Mouse (Mus musculus) midbrain, embryonic 10.5 days (tissue): Measurements from ENCODE around the gene Creg1. TPM values are rescaled to one million over a fixed set of nuclear protein-coding genes. Genes with fewer than 3 reads are reported as not detected.
A peak's percentile ranks its signal among the peaks of the same experiment; 100 is the strongest.

Experiments
- DNase-seq: peaks from one replicate; pipeline ENCODE4 v3.0.0-alpha.2; 2017; ENCODE audit warnings: low spot score
- H3K27ac ChIP-seq: fragments of 300-500 bp; sonication (generic); replicated peaks from 2 replicates; pipeline ENCODE4 v1.5.1; 2016; ENCODE audit warnings: mild to moderate bottlenecking
- H3K27me3 ChIP-seq: fragments of 300-500 bp; sonication (generic); 2 replicates; pipeline ENCODE4 v1.6.1; 2016; ENCODE audit warnings: low read depth, mild to moderate bottlenecking; ENCODE audit not compliant: poor library complexity, severe bottlenecking
- H3K36me3 ChIP-seq: fragments of 300-500 bp; sonication (generic); 2 replicates; pipeline ENCODE4 v1.6.1; 2016; ENCODE audit warnings: mild to moderate bottlenecking, moderate library complexity
- H3K4me1 ChIP-seq: fragments of 300-500 bp; sonication (generic); 2 replicates; pipeline ENCODE4 v1.6.1; 2016
- H3K4me3 ChIP-seq: fragments of 300-500 bp; sonication (generic); 2 replicates; pipeline ENCODE4 v1.5.1; 2016; ENCODE audit warnings: mild to moderate bottlenecking, moderate library complexity
- H3K9me3 ChIP-seq: fragments of 300-500 bp; sonication (generic); replicated peaks from 2 replicates; pipeline ENCODE4 v1.6.1; 2016; ENCODE audit warnings: mild to moderate bottlenecking
- WGBS: fragments of 180-500 bp; shearing (Covaris S2); methylation state at CpG from one replicate; pipeline ENCODE4 v1.1.7; 2016; 5-methylcytosine and 5-hydroxymethylcytosine counted together
- polyA plus RNA-seq: library from polyadenylated mRNA; unstranded; fragments of >200 nt; fragmentation: Nextera tagmentation; extraction: Ambion mirVana; gene quantifications from 2 replicates; pipeline ENCODE4 v1.2.1, GENCODE M21; 2016

The Creg1 gene
- polyA plus RNA-seq, 1 experiment from 2014 or later: 36.1 TPM

- no peak overlapping the region for H3K27ac ChIP-seq
- peak; percentile 50 for DNase-seq
- H3K4me3 ChIP-seq: no peak overlapping the region
- no peaks in the 10 kb centered on the region for H3K9me3 ChIP-seq
- peaks cover 17% of the 10 kb centered on the region for H3K27me3 ChIP-seq
- H3K4me1 ChIP-seq: peaks cover 40% of the 10 kb centered on the region
- no peaks in the 10 kb centered on the region for H3K36me3 ChIP-seq
- WGBS: 52% methylated on average over 19 of the region's 19 CpGs
These were observed 12.2 kb downstream of the Creg1 start for GRCm38 (mm10) chr1:165775518-165776294.

GRCm38 (mm10) chr1:165779954-165780585 is 16.5 kb downstream of the Creg1 start:
- peaks cover 41% of the 10 kb centered on the region for H3K4me1 ChIP-seq
- peak overlapping the region; percentile 81 for H3K27ac ChIP-seq
- peak overlapping the region; percentile 54 for H3K4me3 ChIP-seq
- peak; percentile 65 for DNase-seq
- H3K27me3 ChIP-seq: peaks cover 31% of the 10 kb centered on the region
- H3K9me3 ChIP-seq: no peaks in the 10 kb centered on the region
- 2% methylated on average over 13 of the region's 13 CpGs for WGBS
- H3K36me3 ChIP-seq: no peaks in the 10 kb centered on the region

GRCm38 (mm10) chr1:165780586-165781111 is 17.1 kb downstream of the Creg1 start:
- peak overlapping the region; percentile 81 for H3K27ac ChIP-seq
- H3K27me3 ChIP-seq: peaks cover 31% of the 10 kb centered on the region
- 1% methylated on average over 20 of the region's 20 CpGs for WGBS
- DNase-seq: peak; percentile 67
- peak overlapping the region; percentile 54 for H3K4me3 ChIP-seq
- no peaks in the 10 kb centered on the region for H3K36me3 ChIP-seq
- no peaks in the 10 kb centered on the region for H3K9me3 ChIP-seq
- H3K4me1 ChIP-seq: peaks cover 36% of the 10 kb centered on the region

DNA sequence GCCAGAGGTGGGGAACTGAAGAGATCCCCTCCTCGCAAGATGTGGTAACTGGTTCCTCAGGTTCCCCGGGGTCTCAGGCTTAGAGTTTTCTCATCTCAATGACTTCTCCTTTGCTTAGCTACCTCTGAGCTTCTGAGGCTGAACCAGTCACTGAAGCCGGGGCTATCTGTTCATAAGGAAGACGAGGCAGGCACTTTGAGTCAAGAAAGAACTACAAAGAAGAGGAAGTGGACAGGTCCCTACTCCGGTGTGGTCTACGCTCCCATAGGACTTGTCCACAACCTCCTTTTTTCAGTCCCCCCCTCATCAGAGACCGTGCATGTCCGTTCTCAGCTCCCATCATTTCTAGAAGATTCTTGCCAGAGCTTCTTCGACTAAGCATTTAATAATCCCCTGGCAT is 17.9 kb downstream of the Creg1 start:
- no peaks in the 10 kb centered on the region for H3K36me3 ChIP-seq
- H3K4me1 ChIP-seq: peaks cover 38% of the 10 kb centered on the region
- WGBS: 87% methylated on average over 9 of the region's 9 CpGs
- H3K4me3 ChIP-seq: peak overlapping the region; percentile 54; the same call in 1 of the 2 replicates
- H3K27me3 ChIP-seq: peaks cover 28% of the 10 kb centered on the region
- no peaks in the 10 kb centered on the region for H3K9me3 ChIP-seq
- peak overlapping the region; percentile 81 for H3K27ac ChIP-seq
- DNase-seq: no peak

GRCm38 (mm10) chr1:165781911-165782310 is 18.4 kb downstream of the Creg1 start:
- Histone ChIP-seq H3K27ac (no peak overlapping the region), H3K4me3 (no peak overlapping the region), H3K36me3 (no peaks in the 10 kb centered on the region), H3K4me1 (peaks cover 35% of the 10 kb centered on the region), H3K9me3 (no peaks in the 10 kb centered on the region), H3K27me3 (peaks cover 24% of the 10 kb centered on the region)
- 92% methylated on average over 12 of the region's 12 CpGs for WGBS
- no peak for DNase-seq

- no peaks in the 10 kb centered on the region for H3K36me3 ChIP-seq
- peaks cover 27% of the 10 kb centered on the region for H3K4me1 ChIP-seq
- 67% methylated on average over 11 of the region's 11 CpGs for WGBS
- DNase-seq: no peak
- no peak overlapping the region for H3K27ac ChIP-seq
- H3K27me3 ChIP-seq: peaks cover 10% of the 10 kb centered on the region
- H3K9me3 ChIP-seq: no peaks in the 10 kb centered on the region
- no peak overlapping the region for H3K4me3 ChIP-seq
These were observed 22.8 kb downstream of the Creg1 start for GRCm38 (mm10) chr1:165786296-165786695.

DNA sequence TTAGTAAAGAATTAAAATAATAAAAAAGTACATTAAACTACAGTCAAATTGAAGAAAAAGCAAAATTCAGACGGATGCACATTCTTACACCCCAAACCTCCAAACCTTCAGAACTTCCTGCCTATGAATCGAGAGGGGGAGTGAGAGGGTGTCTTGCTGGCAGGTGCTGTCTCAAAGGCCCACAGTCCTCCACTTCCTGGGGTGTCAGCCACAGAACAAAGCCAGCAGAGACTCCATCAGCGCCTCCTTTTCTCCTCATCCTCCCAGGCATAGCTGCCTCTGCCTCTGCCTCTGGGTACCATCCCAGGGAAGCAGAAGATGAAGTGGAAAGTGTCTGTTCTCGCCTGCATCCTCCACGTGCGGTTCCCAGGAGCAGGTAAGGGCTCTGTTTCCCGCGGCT is 25.0 kb downstream of the Creg1 start, which contains the start of gene Cd247:
TSS of gene Cd247 (plus strand) at position 171 of the 400 bp plus-strand sequence.
- 72% methylated on average over 8 of the region's 8 CpGs for WGBS
- no peak for DNase-seq
- Histone ChIP-seq H3K27ac (peak within 1 kb of the TSS; percentile 14), H3K9me3 (no peaks in the 10 kb centered on the region), H3K27me3 (no peaks in the 10 kb centered on the region; the same call in 1 of the 2 replicates), H3K4me3 (no peak within 1 kb of the TSS), H3K4me1 (peaks cover 17% of the 10 kb centered on the region), H3K36me3 (no peaks in the 10 kb centered on the region)

- H3K27ac ChIP-seq: peak overlapping the region; percentile 14
- 78% methylated on average over 17 of the region's 17 CpGs for WGBS
These were observed 25.6 kb downstream of the Creg1 start for GRCm38 (mm10) chr1:165789066-165789660.

DNA sequence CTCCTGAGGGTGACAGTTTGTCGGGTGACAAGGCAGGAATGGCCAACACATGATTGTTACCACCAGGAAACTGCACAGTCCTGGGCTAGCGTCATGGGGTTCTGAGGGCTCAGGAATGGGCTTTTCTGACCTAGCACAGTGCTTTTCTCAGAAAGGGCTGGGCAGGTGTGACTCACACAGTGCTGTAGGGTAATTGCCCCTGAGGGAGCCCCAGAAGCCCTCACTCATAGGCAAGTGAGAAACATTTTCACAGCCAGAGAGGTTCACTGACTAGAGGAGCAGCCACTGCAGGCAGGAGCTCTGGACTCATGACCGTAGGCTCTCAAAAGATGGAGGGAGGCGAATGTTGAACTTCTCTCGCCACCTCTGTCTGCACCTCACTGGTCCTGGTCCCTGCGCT is 26.4 kb downstream of the Creg1 start:
- no peaks in the 10 kb centered on the region for H3K9me3 ChIP-seq
- WGBS: 89% methylated on average over 6 of the region's 6 CpGs
- H3K4me1 ChIP-seq: peaks cover 17% of the 10 kb centered on the region
- H3K27me3 ChIP-seq: no peaks in the 10 kb centered on the region; the same call in 1 of the 2 replicates
- no peaks in the 10 kb centered on the region for H3K36me3 ChIP-seq
- no peak for DNase-seq
- H3K27ac ChIP-seq: no peak overlapping the region; the same call in 1 of the 2 replicates
- no peak overlapping the region for H3K4me3 ChIP-seq

More at GRCm38 (mm10) chr1:165789066-165789660, 25.6 kb downstream of the Creg1 start:
- Histone ChIP-seq H3K27me3 (no peaks in the 10 kb centered on the region; the same call in 1 of the 2 replicates), H3K9me3 (no peaks in the 10 kb centered on the region), H3K4me1 (peaks cover 17% of the 10 kb centered on the region), H3K4me3 (no peak overlapping the region), H3K36me3 (no peaks in the 10 kb centered on the region)
- DNase-seq: no peak

- 93% methylated on average over 17 of the region's 17 CpGs for WGBS
These were observed 27.1 kb downstream of the Creg1 start for GRCm38 (mm10) chr1:165790461-165791210.

DNA sequence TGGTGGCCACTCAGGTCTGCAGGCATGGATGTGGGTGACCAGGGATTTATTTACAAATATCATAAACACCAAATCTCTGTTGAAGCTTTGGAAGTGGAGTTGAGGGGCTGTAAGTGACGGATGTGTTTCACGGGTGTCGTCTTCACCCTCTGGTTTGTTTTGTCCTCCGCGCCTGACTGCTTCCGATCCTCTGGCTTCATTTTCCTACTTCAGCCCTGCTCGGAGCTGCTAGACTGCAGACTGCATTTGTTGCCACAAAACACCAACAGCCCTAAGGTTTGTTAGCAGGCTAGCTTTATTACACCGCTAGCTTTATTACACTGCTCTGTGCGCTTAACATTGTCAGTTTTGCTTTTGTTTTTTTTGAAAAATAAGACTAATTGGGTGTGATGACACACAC is 27.9 kb downstream of the Creg1 start:
- Histone ChIP-seq H3K4me3 (no peak overlapping the region), H3K27me3 (peaks cover 7% of the 10 kb centered on the region; the same call in 1 of the 2 replicates), H3K27ac (no peak overlapping the region), H3K4me1 (peaks cover 19% of the 10 kb centered on the region), H3K36me3 (no peaks in the 10 kb centered on the region), H3K9me3 (no peaks in the 10 kb centered on the region)
- DNase-seq: no peak
- 83% methylated on average over 9 of the region's 9 CpGs for WGBS

More at GRCm38 (mm10) chr1:165790461-165791210, 27.1 kb downstream of the Creg1 start:
- Histone ChIP-seq H3K9me3 (no peaks in the 10 kb centered on the region), H3K36me3 (no peaks in the 10 kb centered on the region), H3K4me1 (peaks cover 20% of the 10 kb centered on the region), H3K4me3 (no peak overlapping the region), H3K27ac (no peak overlapping the region; the same call in 1 of the 2 replicates), H3K27me3 (peaks cover 4% of the 10 kb centered on the region; the same call in 1 of the 2 replicates)
- DNase-seq: no peak
